Mouse (Mus musculus): Measurements from ENCODE around the gene Ap3b1. TPM values are rescaled to one million over a fixed set of nuclear protein-coding genes. Genes with fewer than 3 reads are reported as not detected.
A peak's percentile ranks its signal among the peaks of the same experiment; 100 is the strongest.

Gene Ap3b1
- polyA plus RNA-seq, 1 experiment from 2014 or later: 27.9 TPM

DNA sequence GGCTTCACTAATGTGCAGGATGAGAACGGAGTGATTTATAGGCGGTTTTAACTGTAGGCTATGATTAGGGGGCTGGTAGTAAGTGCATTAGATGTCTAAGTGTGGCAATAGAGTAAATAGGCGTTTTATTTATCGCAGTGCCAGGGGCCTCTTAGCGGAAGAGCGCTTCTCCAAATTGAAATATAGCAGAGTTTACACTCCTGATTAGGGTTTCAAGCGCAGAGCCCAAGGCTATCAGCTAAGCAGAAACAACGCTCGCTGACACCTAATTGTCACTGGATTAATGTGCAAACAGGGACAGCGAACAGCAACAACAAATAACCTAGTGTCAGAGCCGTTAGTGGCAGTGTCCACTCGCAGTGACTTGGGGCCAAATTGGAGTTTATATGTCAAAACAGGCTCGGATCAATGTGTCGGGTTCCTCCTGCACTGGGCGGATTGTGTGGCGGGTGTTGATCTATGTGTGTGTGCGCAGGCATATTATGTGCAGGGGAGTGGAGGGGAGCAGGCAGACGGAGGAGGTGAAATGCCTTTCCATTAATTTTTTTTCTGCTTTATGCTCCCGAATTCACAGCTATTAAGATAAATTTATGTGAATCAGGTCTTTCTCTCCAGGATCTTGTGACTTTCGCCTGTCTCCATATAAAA lies 237.8 kb downstream of the Ap3b1 start:
- H3K27ac ChIP-seq (ENCODE audit: low read depth, low read length): no peak overlapping the region
- H3K9ac ChIP-seq (ENCODE audit: low read depth, low read length): no peak overlapping the region
- H3K4me1 ChIP-seq (ENCODE audit: control insufficient read depth, insufficient read depth, low read depth, low read length): peaks cover 6% of the 10 kb centered on the region; the same call in 1 of the 2 replicates
- peak overlapping the region; percentile 46 for H3K4me2 ChIP-seq (ENCODE audit: low read length)
- no peaks in the 10 kb centered on the region for H3K9me3 ChIP-seq (ENCODE audit: control insufficient read depth, low read length)
- H3K27me3 ChIP-seq (replicated peaks; ENCODE audit: control insufficient read depth, insufficient read depth, low read length): peaks cover 66% of the 10 kb centered on the region
- peak; percentile 42; the same call in 1 of the 2 replicates for ATAC-seq
- peak overlapping the region; percentile 25; the same call in 1 of the 2 replicates for H3K4me3 ChIP-seq (ENCODE audit: low read length)
- H3K36me3 ChIP-seq (ENCODE audit: control insufficient read depth, insufficient read depth, low read length): no peaks in the 10 kb centered on the region
- WGBS: 8% methylated on average over 20 of the region's 20 CpGs

DNA sequence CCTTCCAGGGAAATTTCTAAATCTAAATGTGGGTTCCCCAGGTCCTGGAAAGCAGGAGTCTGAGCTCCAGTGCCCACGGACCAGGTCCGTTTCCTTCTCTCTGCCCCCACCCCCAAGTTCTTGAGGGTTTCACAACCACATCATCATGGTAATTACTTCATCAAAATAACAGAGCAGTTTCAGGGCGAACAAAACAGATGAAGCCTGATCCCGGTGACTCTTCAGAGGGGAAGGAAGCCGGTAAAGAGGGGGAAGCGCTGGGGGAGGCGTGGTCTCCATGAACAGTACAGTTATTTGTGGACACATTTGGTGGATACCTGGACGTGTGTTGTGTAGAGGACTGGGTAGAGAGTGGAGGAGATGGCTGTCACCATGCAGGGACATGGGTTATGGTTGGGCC lies 241.0 kb downstream of the Ap3b1 start:
- H3K36me3 ChIP-seq (ENCODE audit: control insufficient read depth, insufficient read depth, low read length): no peaks in the 10 kb centered on the region
- H3K4me3 ChIP-seq (ENCODE audit: low read length): no peak overlapping the region
- peaks cover 6% of the 10 kb centered on the region; the same call in 1 of the 2 replicates for H3K4me1 ChIP-seq (ENCODE audit: control insufficient read depth, insufficient read depth, low read depth, low read length)
- WGBS: 44% methylated on average over 8 of the region's 8 CpGs
- H3K4me2 ChIP-seq (ENCODE audit: low read length): no peak overlapping the region
- H3K9me3 ChIP-seq (ENCODE audit: control insufficient read depth, low read length): no peaks in the 10 kb centered on the region
- H3K9ac ChIP-seq (ENCODE audit: low read depth, low read length): no peak overlapping the region
- ATAC-seq: no peak
- peaks cover 67% of the 10 kb centered on the region for H3K27me3 ChIP-seq (replicated peaks; ENCODE audit: control insufficient read depth, insufficient read depth, low read length)
- no peak overlapping the region for H3K27ac ChIP-seq (ENCODE audit: low read depth, low read length)

DNA sequence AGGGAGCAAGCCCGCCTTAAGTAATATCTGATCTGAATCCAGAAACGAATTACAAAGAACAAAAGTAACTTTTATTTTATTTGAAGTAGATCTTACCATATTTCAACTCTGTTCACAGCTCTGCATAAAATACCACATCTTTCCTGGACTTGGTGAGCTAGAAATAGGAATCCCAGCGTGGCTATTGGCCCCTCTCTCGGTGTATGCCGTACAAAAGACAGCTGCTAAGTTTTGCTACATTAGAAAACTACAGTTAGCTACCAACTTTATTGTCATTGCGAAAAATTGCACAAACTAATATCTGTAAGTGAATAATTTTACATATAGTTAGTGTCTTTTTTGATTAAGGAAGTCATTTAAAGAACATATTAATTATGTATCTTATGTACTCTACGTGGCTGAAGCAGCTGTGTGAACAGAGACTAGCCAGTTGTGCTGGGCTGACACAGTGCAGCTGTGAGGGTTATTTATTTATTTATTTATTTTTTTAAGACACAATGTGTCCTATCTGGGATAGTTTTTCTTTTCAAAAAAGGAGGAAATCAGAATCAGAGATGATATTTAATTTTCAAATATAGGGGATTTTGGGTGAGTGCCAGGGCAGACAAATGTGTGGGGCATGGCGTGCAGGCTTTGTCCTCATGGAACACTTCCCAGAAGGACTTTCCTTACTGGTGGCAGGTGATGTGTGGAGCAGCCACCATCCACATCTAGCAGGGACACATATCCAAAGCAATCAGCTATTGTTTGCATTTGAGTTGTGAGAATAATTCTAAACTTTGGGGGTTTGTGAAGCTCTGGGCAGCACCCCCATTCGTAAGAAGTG lies 248.5 kb downstream of the Ap3b1 start:
- Histone ChIP-seq H3K9ac (ENCODE audit: low read depth, low read length) (no peak overlapping the region), H3K27ac (ENCODE audit: low read depth, low read length) (no peak overlapping the region), H3K27me3 (replicated peaks; ENCODE audit: control insufficient read depth, insufficient read depth, low read length) (peaks cover 35% of the 10 kb centered on the region), H3K4me3 (ENCODE audit: low read length) (no peak overlapping the region), H3K36me3 (ENCODE audit: control insufficient read depth, insufficient read depth, low read length) (no peaks in the 10 kb centered on the region), H3K9me3 (ENCODE audit: control insufficient read depth, low read length) (no peaks in the 10 kb centered on the region), H3K4me1 (ENCODE audit: control insufficient read depth, insufficient read depth, low read depth, low read length) (peaks cover 4% of the 10 kb centered on the region; the same call in 1 of the 2 replicates), H3K4me2 (ENCODE audit: low read length) (no peak overlapping the region)
- WGBS: 79% methylated on average over 9 of the region's 9 CpGs
- no peak for ATAC-seq

DNA sequence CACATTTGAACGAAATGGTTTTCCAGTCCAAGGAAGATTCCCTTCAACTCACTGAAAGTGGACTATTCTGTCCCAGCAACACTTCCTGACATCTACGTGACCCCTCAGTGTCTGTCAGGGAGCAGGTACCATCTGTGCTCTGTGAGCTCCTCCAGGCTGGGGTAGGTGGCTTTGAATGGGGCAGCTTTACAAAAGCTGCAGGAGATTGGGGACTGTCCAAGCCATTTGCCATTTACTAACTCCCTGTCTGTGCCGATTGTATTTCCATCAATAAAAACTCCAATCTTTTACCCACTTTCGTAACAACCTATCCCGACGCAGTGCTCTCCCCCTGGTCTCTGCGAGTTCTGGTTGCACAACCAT lies 249.1 kb downstream of the Ap3b1 start:
- H3K9ac ChIP-seq (ENCODE audit: low read depth, low read length): no peak overlapping the region
- WGBS: 43% methylated on average over 7 of the region's 7 CpGs
- H3K27me3 ChIP-seq (replicated peaks; ENCODE audit: control insufficient read depth, insufficient read depth, low read length): peaks cover 33% of the 10 kb centered on the region
- no peak for ATAC-seq
- no peak overlapping the region for H3K4me2 ChIP-seq (ENCODE audit: low read length)
- H3K27ac ChIP-seq (ENCODE audit: low read depth, low read length): no peak overlapping the region
- no peaks in the 10 kb centered on the region for H3K9me3 ChIP-seq (ENCODE audit: control insufficient read depth, low read length)
- no peaks in the 10 kb centered on the region for H3K36me3 ChIP-seq (ENCODE audit: control insufficient read depth, insufficient read depth, low read length)
- H3K4me3 ChIP-seq (ENCODE audit: low read length): no peak overlapping the region
- H3K4me1 ChIP-seq (ENCODE audit: control insufficient read depth, insufficient read depth, low read depth, low read length): peaks cover 4% of the 10 kb centered on the region; the same call in 1 of the 2 replicates

DNA sequence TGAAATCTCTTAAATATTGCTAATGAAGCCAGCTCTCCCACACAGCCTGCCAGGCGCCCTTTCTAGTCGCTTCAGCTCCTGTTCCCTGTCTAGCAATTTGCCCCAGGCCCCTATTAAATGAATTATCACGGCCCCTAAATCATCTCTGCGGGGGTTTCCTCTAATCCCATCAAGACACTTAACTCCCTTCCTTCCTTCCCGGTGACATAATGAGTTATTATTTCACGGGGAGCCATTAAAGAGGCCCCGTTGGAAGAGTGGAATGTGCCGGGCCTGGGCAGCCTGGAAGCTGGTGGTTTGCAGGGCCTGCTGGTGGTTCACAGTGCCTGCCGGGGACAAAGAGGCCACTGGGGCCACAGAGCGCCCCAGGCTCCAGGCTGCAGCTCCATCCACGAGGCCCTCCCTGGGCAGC lies 249.7 kb downstream of the Ap3b1 start:
- H3K4me2 ChIP-seq (ENCODE audit: low read length): no peak overlapping the region
- H3K4me1 ChIP-seq (ENCODE audit: control insufficient read depth, insufficient read depth, low read depth, low read length): peaks cover 4% of the 10 kb centered on the region; the same call in 1 of the 2 replicates
- H3K4me3 ChIP-seq (ENCODE audit: low read length): no peak overlapping the region
- no peaks in the 10 kb centered on the region for H3K36me3 ChIP-seq (ENCODE audit: control insufficient read depth, insufficient read depth, low read length)
- H3K9ac ChIP-seq (ENCODE audit: low read depth, low read length): no peak overlapping the region; the same call in 1 of the 2 replicates
- no peaks in the 10 kb centered on the region for H3K9me3 ChIP-seq (ENCODE audit: control insufficient read depth, low read length)
- 0 out of 2 replicates have a peak, but pooled peaks have one; percentile 56 for ATAC-seq
- WGBS: 11% methylated on average over 11 of the region's 11 CpGs
- no peak overlapping the region for H3K27ac ChIP-seq (ENCODE audit: low read depth, low read length)
- H3K27me3 ChIP-seq (replicated peaks; ENCODE audit: control insufficient read depth, insufficient read depth, low read length): peaks cover 28% of the 10 kb centered on the region

DNA sequence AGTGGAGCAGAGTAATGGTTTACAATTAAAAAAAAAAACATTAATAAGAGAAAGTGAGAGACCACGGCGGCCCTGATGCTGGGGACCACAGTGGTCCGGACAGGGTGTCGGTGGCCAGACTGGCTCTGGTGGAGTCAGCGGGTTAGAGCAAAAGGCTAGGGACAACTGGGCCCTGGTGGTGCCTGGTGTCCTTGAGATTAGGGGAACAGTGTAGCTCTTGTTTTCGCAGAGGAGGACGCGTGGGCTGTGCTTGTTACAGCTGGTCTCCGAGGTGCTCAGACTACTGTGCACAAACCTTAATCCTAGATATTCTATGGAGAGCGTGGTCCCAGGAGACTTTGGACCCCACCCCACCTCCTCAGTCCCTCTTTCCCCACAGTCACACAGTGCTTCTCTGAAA lies 250.2 kb downstream of the Ap3b1 start:
- Histone ChIP-seq H3K27me3 (replicated peaks; ENCODE audit: control insufficient read depth, insufficient read depth, low read length) (peaks cover 26% of the 10 kb centered on the region), H3K27ac (ENCODE audit: low read depth, low read length) (no peak overlapping the region)

More for the DNA sequence above, 250.2 kb downstream of the Ap3b1 start:
- no peak overlapping the region for H3K4me2 ChIP-seq (ENCODE audit: low read length)
- H3K9me3 ChIP-seq (ENCODE audit: control insufficient read depth, low read length): no peaks in the 10 kb centered on the region
- H3K4me3 ChIP-seq (ENCODE audit: low read length): no peak overlapping the region
- H3K36me3 ChIP-seq (ENCODE audit: control insufficient read depth, insufficient read depth, low read length): no peaks in the 10 kb centered on the region
- WGBS: 61% methylated on average over 9 of the region's 10 CpGs
- H3K4me1 ChIP-seq (ENCODE audit: control insufficient read depth, insufficient read depth, low read depth, low read length): peaks cover 4% of the 10 kb centered on the region; the same call in 1 of the 2 replicates
- no peak overlapping the region for H3K9ac ChIP-seq (ENCODE audit: low read depth, low read length)
- no peak for ATAC-seq

Small RNA genes within 50 kb of the gene (microRNA-seq; reads per million reads assigned to microRNA genes)
- not detected for gene Gm25109

Other genes with a start within 250 kb of the Ap3b1 start
- gene Scamp1, start 73.1 kb upstream of the Ap3b1 start, polyA plus RNA-seq (2015; fragmentation: Nextera tagmentation; extraction: Ambion mirVana): 176 and 178 TPM in 2 replicates